Mouse (Mus musculus) spleen, adult 2 months (tissue): ENCODE measurements around the gene Cnnm3. TPM values are rescaled to one million over a fixed set of nuclear protein-coding genes. Genes with fewer than 3 reads are reported as not detected.

Experiments used
- DNase-seq, 2 experiments: peaks; one replicate each; pipeline versions ENCODE4 v3.0.0 to v3.0.0-alpha.2; 2012 to 2021; ENCODE audit warnings: low spot score in 2 of 2, low read depth in 1 of 2
- H3K27ac ChIP-seq: fragments of 200-500 bp; 2 replicates; pipeline ENCODE4 v1.5.1; 2012; ENCODE audit warnings: low read length, inconsistent platforms; ENCODE audit not compliant: insufficient read depth
- H3K27me3 ChIP-seq: fragments of 200-500 bp; 2 replicates; pipeline ENCODE4 v1.6.1; 2012; ENCODE audit warnings: mild to moderate bottlenecking, moderate library complexity, low read length, inconsistent platforms; ENCODE audit not compliant: control insufficient read depth, insufficient read depth
- H3K36me3 ChIP-seq: fragments of 200-500 bp; 2 replicates; pipeline ENCODE4 v1.6.1; 2012; ENCODE audit warnings: mild to moderate bottlenecking, low read length, inconsistent platforms; ENCODE audit not compliant: control insufficient read depth, insufficient read depth
- H3K4me1 ChIP-seq: fragments of 200-500 bp; 2 replicates; pipeline ENCODE4 v1.6.1; 2011; ENCODE audit warnings: inconsistent platforms; ENCODE audit not compliant: control insufficient read depth, insufficient read depth, insufficient read length
- H3K4me3 ChIP-seq: fragments of 200-500 bp; 2 replicates; pipeline ENCODE4 v1.5.1; 2011; ENCODE audit warnings: mild to moderate bottlenecking, inconsistent platforms; ENCODE audit not compliant: insufficient read depth, insufficient read length; ENCODE audit errors: extremely low read depth
- CTCF ChIP-seq: fragments of 200-500 bp; IDR thresholded peaks from 2 replicates; pipeline ENCODE4 v1.5.1; 2011; ENCODE audit warnings: mild to moderate bottlenecking, inconsistent platforms; ENCODE audit not compliant: insufficient read depth, insufficient read length, insufficient replicate concordance; ENCODE audit errors: extremely low read depth
- POLR2A ChIP-seq: fragments of 200-500 bp; IDR thresholded peaks from 2 replicates; pipeline ENCODE4 v1.6.1; 2011; ENCODE audit warnings: low read depth, low read length, inconsistent platforms
- WGBS: fragments of 180-500 bp; shearing (Covaris S2); methylation state at CpG from one replicate; pipeline ENCODE4 v1.1.7; 2018; 5-methylcytosine and 5-hydroxymethylcytosine counted together
- polyA plus RNA-seq: library from polyadenylated mRNA; depleted of rRNA; stranded (reverse); fragments of >200 nt; gene quantifications from 2 replicates; pipeline ENCODE4 v1.2.3, GENCODE M21; 2012

The Cnnm3 gene
- polyA plus RNA-seq, 1 experiment, result 18.4 TPM

DNA sequence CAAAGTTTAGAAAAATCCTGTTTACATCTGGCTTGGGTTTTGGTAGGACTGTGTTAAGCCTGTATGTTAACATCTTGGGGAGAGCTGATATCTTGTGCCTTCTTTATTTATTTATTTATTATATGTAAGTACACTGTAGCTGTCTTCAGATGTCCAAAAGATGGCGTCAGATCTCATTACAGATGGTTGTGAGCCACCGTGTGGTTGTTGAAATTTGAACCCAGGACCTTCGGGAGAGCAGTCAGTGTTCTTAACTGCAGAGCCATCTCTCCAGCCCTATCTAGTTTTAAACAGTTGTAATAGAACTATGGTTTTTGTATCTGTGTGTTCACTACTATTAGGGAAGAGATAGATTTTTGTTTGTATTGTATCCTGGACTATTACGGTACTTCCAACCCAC lies 17.6 kb downstream of the Cnnm3 start:
- WGBS, result 88% methylated on average over 4 of the region's 4 CpGs
- no peak for DNase-seq
- Histone ChIP-seq H3K4me1 (no peaks in the 10 kb centered on the region), H3K27ac (no peak overlapping the region), H3K36me3 (peaks cover 16% of the 10 kb centered on the region), H3K4me3 (no peak overlapping the region), H3K27me3 (no peaks in the 10 kb centered on the region)
- no peak for TF ChIP-seq CTCF

DNA sequence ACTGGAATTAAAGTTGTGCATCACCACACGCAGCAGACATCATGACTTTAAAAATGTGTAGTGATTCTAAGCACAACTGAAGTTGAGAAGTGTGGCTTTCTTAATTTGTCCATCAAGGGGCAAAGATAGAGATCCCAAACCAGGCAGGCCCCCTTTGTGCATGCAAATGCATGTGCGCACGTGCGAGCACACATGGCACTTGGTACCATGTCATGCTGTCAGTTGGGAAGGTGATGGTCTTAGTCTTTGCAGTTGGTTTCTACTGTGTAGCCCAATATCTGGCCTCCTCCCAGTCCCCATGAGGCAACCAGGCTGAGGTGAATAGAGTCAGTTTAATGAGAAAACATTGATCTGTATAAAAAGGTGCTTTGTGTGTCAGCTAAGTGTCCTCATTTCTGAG lies 18.2 kb downstream of the Cnnm3 start:
- DNase-seq, result no peak
- TF ChIP-seq CTCF (no peak), POLR2A (no peak)
- H3K27ac ChIP-seq, result no peak overlapping the region
- H3K4me3 ChIP-seq, result no peak overlapping the region
- no peaks in the 10 kb centered on the region for H3K4me1 ChIP-seq
- H3K27me3 ChIP-seq, result no peaks in the 10 kb centered on the region
- 94% methylated on average over 4 of the region's 4 CpGs for WGBS
- peaks cover 15% of the 10 kb centered on the region for H3K36me3 ChIP-seq

DNA sequence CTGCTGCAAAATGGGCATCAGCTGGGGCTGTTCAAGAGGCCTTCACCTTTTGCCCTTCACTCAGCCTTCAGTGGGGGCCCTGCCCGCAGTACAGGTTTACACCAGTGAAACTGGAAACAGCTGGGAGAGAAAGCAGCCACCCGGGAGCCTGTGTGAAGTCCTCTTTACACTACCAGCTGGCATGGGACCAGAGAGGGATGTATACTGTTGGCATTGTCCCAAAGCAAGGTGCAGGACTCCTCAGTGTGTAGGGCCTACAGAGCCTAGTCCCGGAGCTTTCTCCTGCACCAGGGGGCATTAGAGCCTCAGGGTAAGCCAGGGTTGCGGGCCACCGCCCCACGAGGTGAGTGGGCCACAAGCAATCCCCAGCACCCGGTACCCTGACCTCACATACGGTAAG lies 18.8 kb downstream of the Cnnm3 start:
- H3K4me3 ChIP-seq, result no peak overlapping the region
- H3K27ac ChIP-seq, result no peak overlapping the region
- DNase-seq, result no peak
- H3K4me1 ChIP-seq, result no peaks in the 10 kb centered on the region
- TF ChIP-seq CTCF (no peak), POLR2A (no peak)
- no peaks in the 10 kb centered on the region for H3K27me3 ChIP-seq
- 93% methylated on average over 8 of the region's 8 CpGs for WGBS
- H3K36me3 ChIP-seq, result peaks cover 10% of the 10 kb centered on the region

DNA sequence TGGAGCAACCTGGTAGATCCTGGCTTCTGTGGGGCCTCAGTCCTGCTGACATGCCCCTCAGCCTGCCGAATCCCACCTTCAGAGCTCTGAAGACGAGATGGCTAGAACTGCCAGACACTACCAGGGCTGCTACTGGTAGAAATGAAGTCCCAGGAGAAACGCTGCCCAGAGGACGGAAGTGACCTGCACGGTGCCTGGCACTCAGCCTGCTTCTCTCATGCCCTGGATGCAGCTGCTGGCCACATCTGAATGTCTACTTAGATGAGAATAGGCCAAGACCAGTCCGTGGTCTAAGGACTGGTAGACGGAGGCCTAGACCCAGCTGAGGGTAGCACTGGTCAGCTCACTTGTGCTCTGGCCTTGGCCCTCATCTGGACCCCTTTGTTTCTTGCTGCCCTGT lies 19.3 kb downstream of the Cnnm3 start:
- DNase-seq, result no peak
- Histone ChIP-seq H3K4me3 (no peak overlapping the region), H3K27me3 (no peaks in the 10 kb centered on the region), H3K27ac (no peak overlapping the region), H3K4me1 (no peaks in the 10 kb centered on the region), H3K36me3 (peaks cover 10% of the 10 kb centered on the region)
- TF ChIP-seq CTCF (no peak), POLR2A (no peak)
- 91% methylated on average over 7 of the region's 7 CpGs for WGBS

DNA sequence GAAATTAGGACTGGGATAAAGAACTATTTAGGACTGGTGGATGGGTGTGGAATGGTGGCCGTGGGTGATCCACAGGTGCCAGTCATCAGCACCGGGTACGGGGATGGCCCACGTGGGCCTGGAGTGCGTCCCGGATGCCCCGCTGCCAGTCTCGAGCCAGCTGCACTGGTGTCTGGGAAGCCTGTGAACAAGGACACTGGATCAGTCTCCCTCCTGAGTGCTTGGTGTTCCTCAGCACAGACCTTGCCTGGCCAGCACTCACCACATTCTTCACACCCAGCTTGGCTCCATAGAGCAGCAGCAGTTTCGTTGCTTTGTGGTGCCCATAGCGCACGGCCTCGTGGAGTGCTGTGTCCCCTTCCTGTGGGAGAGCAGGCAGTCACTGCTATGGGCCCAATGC lies 19.8 kb downstream of the Cnnm3 start:
- no peaks in the 10 kb centered on the region for H3K27me3 ChIP-seq
- TF ChIP-seq CTCF, result no peak
- TF ChIP-seq POLR2A, result no peak
- no peak overlapping the region for H3K27ac ChIP-seq
- WGBS, result 94% methylated on average over 12 of the region's 12 CpGs
- no peaks in the 10 kb centered on the region for H3K4me1 ChIP-seq
- no peak for DNase-seq
- no peak overlapping the region for H3K4me3 ChIP-seq
- peaks cover 10% of the 10 kb centered on the region for H3K36me3 ChIP-seq

DNA sequence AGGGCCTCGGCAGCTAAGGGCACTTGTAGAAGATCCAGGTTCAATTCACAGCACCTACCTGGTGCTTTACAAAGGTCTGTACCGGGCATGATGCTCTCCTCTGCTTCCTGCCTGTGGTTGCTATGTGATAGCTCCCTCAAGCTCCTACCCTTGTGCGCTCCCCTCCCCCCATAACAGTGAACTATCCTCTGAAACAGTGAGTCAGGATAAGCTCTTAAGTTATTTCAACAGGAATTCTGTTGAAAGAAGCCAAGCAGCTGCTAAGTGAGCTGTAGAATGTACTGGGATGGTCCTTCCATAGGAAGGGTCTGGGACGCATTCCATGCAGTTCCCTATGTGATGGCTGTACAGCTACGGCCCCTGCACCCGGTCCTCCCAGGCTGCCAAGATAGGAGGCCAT lies 21.9 kb downstream of the Cnnm3 start:
- WGBS, result 93% methylated on average over 6 of the region's 6 CpGs
- H3K4me3 ChIP-seq, result no peak overlapping the region
- no peaks in the 10 kb centered on the region for H3K27me3 ChIP-seq
- H3K4me1 ChIP-seq, result no peaks in the 10 kb centered on the region
- TF ChIP-seq POLR2A (no peak), CTCF (no peak)
- no peak for DNase-seq
- H3K27ac ChIP-seq, result no peak overlapping the region
- H3K36me3 ChIP-seq, result peaks cover 9% of the 10 kb centered on the region

DNA sequence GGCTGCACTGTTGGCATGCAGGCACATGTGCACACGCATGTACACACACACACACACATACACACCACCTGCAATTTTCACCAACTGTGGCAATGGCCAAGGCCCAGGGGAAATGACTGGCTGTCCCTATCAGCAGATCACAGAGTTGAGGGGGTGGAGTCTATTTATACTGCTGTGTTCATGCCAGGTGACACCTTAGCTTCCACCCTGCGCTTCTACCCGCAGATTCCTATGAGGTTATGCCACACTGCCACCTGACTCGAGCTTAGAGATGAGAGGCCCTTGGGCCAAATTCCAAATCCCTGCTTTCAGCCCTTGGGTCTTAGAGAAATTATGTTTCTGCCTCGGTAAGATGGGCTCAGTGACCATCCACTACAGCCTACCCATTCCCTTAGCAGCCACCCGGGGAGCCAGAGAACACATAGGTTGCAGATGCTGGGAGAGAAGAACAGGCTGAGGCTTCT lies 23.0 kb downstream of the Cnnm3 start:
- Histone ChIP-seq H3K4me1 (no peaks in the 10 kb centered on the region), H3K27ac (no peak overlapping the region), H3K27me3 (no peaks in the 10 kb centered on the region), H3K4me3 (no peak overlapping the region), H3K36me3 (peaks cover 13% of the 10 kb centered on the region)
- DNase-seq, result no peak
- no peak for TF ChIP-seq CTCF
- TF ChIP-seq POLR2A, result no peak
- WGBS, result 25% methylated on average over 6 of the region's 6 CpGs
